Mouse (Mus musculus): ENCODE results near the gene Plcb3. TPM values are rescaled to one million over a fixed set of nuclear protein-coding genes. Genes with fewer than 3 reads are reported as not detected.

Gene Plcb3
- polyA plus RNA-seq, 1 experiment from 2014 or later = 41.4 TPM

DNA sequence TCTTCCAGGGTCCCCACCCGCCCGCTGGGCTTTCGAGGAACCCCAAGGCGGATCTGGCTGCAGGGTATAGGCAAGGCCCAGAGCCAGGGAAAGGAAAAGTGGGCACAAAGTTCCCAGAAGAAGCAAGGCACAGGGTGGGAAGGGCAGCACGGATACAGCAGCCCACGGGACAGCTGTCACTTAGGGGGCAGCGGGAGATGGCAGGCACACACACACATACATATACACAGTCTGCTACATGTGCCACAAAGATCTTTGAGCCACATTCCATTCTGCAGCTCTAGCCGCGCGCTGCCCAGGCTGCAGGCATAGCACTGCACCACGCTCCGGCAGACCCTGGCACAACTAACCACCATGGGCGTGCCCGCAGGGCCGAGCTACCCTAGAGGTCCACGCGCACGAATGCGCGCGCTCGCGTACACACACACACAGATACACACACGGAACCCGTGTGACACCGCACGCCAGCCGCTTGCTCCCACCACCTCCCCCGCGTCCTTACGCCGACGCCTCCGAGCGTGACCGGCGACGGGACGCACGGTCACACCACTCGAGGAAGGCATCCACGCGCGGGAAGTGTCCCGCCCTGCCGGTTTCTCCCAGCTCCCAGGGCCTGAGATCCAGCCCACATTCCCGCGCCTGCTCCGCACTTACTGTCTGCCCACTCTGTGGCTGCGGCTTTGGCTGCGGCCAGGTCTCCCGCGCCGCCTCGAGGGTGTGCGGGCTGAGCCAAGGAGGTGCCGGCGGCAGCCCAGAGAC, 42.7 kb downstream of the Plcb3 start:
- Histone ChIP-seq H3K9me3 (no peaks in the 10 kb centered on the region), H3K4me3 (replicated peaks) (peak overlapping the region; percentile 38), H3K4me2 (peak overlapping the region; percentile 65), H3K4me1 (replicated peaks) (peaks cover 11% of the 10 kb centered on the region), H3K27me3 (peaks cover 85% of the 10 kb centered on the region), H3K9ac (replicated peaks) (peak overlapping the region; percentile 60), H3K27ac (no peak overlapping the region), H3K36me3 (no peaks in the 10 kb centered on the region)
- WGBS = 3% methylated on average over 58 of the region's 58 CpGs
- ATAC-seq (ENCODE audit: insufficient number of reproducible peaks, insufficient read depth, low FRiP score, low TSS enrichment, low read depth) = peak; percentile 9; the same call in 1 of the 2 replicates

DNA sequence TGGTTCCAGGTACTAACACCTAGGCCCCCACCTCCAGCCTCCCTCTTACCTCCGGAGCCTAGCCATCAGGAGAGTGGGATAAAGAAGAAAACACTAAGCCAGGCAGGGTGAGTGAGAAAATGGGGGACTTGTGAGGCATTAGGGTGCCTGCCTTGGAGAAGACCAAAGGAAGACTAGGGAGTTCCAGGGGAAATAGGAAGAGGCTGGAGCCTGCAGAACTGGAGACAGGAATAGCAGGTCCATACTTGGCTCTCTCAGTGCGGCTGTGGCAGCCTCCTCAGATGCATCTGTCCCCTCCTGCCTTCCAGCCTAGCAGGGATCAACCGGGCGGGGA, 43.2 kb downstream of the Plcb3 start:
- no peaks in the 10 kb centered on the region for H3K36me3 ChIP-seq
- H3K27ac ChIP-seq = no peak overlapping the region
- ATAC-seq (ENCODE audit: insufficient number of reproducible peaks, insufficient read depth, low FRiP score, low TSS enrichment, low read depth) = no peak
- H3K9me3 ChIP-seq = no peaks in the 10 kb centered on the region
- H3K4me3 ChIP-seq (replicated peaks) = no peak overlapping the region
- peaks cover 11% of the 10 kb centered on the region for H3K4me1 ChIP-seq (replicated peaks)
- no peak overlapping the region for H3K9ac ChIP-seq (replicated peaks)
- H3K4me2 ChIP-seq = peak overlapping the region; percentile 65; the same call in 1 of the 2 replicates
- peaks cover 89% of the 10 kb centered on the region for H3K27me3 ChIP-seq
- WGBS = 23% methylated on average over 4 of the region's 4 CpGs

DNA sequence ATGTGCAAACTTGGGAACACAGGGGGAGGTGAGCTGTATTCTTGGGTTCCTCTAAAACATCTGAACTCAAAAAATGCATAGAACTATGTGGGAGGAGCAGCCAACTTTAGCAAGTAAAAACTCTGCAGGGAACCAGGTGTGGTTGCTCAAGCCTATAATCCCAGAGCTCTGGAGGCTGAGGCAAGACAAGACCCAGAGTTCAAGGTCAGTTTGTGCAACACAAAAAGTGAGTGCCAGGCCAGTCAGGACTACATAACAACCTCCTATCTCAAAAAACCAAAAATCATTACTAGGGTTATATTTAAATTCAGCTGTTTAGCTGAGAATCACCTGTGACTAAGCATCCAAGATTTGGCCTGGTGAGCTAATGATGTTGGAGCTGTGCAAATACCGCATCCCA, 44.3 kb downstream of the Plcb3 start:
- WGBS = 50% methylated on average over 1 of the region's 1 CpGs
- ATAC-seq (ENCODE audit: insufficient number of reproducible peaks, insufficient read depth, low FRiP score, low TSS enrichment, low read depth) = no peak
- Histone ChIP-seq H3K9ac (replicated peaks) (no peak overlapping the region), H3K27ac (no peak overlapping the region), H3K4me3 (replicated peaks) (no peak overlapping the region), H3K27me3 (peaks cover 93% of the 10 kb centered on the region), H3K4me1 (replicated peaks) (peaks cover 15% of the 10 kb centered on the region), H3K9me3 (no peaks in the 10 kb centered on the region), H3K4me2 (no peak overlapping the region), H3K36me3 (no peaks in the 10 kb centered on the region)

DNA sequence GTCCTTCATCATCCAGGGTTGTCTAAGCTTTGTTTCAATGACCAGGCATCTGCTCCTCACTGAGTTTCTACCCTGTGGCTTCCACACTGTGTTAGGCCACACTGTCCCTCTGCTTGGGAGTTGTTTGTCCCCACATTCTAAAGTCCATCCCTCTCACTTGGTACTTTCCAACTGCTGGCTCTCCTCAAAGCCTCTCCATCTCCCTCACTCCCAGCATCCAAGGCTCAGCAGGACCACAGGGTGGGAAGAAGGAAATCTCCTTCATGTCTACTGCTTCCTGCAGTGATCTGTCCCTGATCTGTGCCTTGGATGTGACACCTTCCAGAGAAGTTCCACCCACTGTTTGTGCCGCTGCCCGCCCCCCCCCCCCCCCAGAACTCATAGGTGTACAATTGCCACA, 45.3 kb downstream of the Plcb3 start:
- ATAC-seq (ENCODE audit: insufficient number of reproducible peaks, insufficient read depth, low FRiP score, low TSS enrichment, low read depth) = no peak
- Histone ChIP-seq H3K9ac (replicated peaks) (no peak overlapping the region), H3K27ac (no peak overlapping the region), H3K4me2 (no peak overlapping the region), H3K9me3 (peaks cover 3% of the 10 kb centered on the region; the same call in 1 of the 2 replicates), H3K36me3 (no peaks in the 10 kb centered on the region), H3K4me3 (replicated peaks) (no peak overlapping the region), H3K27me3 (peaks cover 98% of the 10 kb centered on the region), H3K4me1 (replicated peaks) (peaks cover 19% of the 10 kb centered on the region)
- whole genome bisulfite sequencing = 6% methylated on average over 2 of the region's 2 CpGs

DNA sequence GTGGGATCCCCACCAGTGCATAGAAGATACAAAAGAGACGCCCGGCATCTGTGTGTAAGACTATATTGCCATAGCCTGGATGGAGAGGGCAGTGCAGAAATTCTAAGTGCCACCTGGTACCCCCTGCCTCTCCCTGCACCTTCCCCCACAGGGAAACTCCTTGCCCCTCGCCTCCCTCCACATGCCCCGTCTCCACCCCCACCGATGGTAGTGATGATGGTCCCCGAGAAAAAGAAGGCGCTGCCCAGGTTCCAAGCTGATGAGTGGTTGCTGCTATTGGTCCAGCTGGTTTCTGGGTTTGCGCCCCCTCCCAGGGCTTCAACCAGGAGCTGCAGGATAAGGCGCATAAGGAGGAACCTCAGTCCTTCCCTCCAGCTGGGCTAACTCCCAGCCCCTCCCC, 48.2 kb downstream of the Plcb3 start:
- ATAC-seq (ENCODE audit: insufficient number of reproducible peaks, insufficient read depth, low FRiP score, low TSS enrichment, low read depth) = no peak
- Histone ChIP-seq H3K36me3 (no peaks in the 10 kb centered on the region), H3K4me1 (replicated peaks) (peaks cover 15% of the 10 kb centered on the region), H3K9ac (replicated peaks) (no peak overlapping the region; the same call in 1 of the 2 replicates), H3K4me3 (replicated peaks) (no peak overlapping the region), H3K27ac (no peak overlapping the region), H3K27me3 (peaks cover 99% of the 10 kb centered on the region), H3K9me3 (peaks cover 6% of the 10 kb centered on the region; the same call in 1 of the 2 replicates), H3K4me2 (no peak overlapping the region)
- WGBS = 10% methylated on average over 9 of the region's 9 CpGs

DNA sequence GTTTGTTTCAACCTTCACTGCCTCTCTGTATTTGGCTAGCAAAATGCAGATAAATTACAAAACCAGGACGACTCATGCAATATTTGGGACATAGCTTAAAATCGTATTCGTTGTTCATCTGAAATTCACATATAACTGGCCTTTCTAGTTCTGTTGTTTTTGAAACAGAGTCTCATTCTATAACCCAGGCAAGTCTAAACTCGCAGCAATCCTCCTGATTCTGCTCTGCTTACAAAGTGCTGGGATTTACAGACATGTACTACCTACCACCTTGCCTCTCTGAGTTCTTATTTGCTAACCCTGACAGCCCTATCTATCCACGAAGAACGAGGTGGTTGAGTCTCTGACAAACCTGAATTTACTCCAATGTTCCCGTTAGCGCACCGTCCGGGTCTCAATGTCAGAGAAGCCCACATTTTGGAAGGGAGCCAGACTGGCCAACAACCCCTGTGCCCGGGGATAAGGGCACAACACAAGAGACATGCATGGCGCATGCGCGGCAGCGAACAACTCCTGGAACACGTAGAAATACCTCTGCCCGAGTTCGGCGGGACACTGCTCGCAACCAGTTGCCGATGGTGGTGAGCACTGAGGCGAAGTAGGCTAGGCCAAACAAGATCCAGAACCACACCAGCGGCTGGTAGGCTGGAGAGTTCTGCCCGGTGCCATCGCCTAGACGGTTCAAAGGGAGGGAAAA, 49.6 kb downstream of the Plcb3 start:
- 10% methylated on average over 26 of the region's 26 CpGs for WGBS
- no peak for ATAC-seq (ENCODE audit: insufficient number of reproducible peaks, insufficient read depth, low FRiP score, low TSS enrichment, low read depth)
- H3K9me3 ChIP-seq = peaks cover 6% of the 10 kb centered on the region; the same call in 1 of the 2 replicates
- peaks cover 95% of the 10 kb centered on the region for H3K27me3 ChIP-seq
- H3K4me2 ChIP-seq = peak overlapping the region; percentile 53
- H3K27ac ChIP-seq = no peak overlapping the region
- H3K9ac ChIP-seq (replicated peaks) = no peak overlapping the region
- H3K4me3 ChIP-seq (replicated peaks) = peak overlapping the region; percentile 29
- no peaks in the 10 kb centered on the region for H3K36me3 ChIP-seq
- peaks cover 20% of the 10 kb centered on the region for H3K4me1 ChIP-seq (replicated peaks)

DNA sequence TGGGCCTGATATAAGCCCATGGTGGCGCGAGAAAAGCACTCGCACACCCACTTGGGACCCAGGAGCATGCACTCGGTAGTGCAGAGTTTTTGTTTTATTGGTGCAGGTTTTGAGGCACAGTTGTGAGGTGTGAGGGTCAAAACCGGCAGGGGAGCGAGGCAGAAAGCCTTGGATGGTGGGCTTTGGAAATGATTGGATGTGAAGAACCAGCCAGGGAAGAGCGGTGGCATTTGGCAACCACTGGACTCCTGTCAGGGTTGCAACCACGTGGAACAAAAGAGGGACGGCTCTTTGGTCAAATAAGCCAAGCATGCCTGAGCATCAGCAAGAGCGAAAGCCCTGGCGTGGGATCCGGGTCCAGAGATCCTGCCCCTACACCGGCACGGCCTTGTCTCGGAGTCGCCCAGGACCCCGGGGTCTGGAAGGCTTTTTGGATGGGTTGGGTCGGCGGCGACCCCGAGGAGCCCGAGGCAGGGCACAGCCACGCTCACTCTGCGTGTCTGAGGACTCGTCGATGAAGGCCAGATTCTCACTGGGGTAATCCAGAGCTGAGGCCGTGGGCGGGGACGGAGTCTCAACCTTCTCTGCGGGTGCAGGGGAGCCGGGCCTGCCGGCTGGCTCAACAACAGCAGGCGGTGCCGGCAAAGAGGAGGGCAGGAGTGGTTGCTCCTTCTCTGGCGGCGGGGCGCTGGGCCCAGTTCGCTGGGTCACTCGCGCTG, 50.5 kb downstream of the Plcb3 start:
- H3K36me3 ChIP-seq = no peaks in the 10 kb centered on the region
- ATAC-seq (ENCODE audit: insufficient number of reproducible peaks, insufficient read depth, low FRiP score, low TSS enrichment, low read depth) = no peak
- H3K9me3 ChIP-seq = peaks cover 6% of the 10 kb centered on the region; the same call in 1 of the 2 replicates
- peaks cover 85% of the 10 kb centered on the region for H3K27me3 ChIP-seq
- peak overlapping the region; percentile 33 for H3K4me2 ChIP-seq
- H3K4me3 ChIP-seq (replicated peaks) = peak overlapping the region; percentile 22
- H3K27ac ChIP-seq = no peak overlapping the region
- no peak overlapping the region for H3K9ac ChIP-seq (replicated peaks)
- peaks cover 23% of the 10 kb centered on the region for H3K4me1 ChIP-seq (replicated peaks)
- 8% methylated on average over 39 of the region's 40 CpGs for WGBS

DNA sequence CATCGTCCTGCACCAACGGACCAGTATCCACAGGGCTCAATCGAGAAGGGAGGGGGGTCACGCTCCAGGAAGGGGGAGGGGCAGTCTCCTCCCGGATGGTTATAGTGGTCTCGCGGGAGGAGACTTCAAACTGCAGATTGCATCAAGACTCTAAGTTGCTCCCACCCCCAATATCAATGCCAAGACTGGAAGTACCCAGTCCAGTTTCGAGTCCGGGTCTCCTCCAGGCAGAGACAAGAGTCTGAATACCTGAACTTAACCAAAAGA, 51.0 kb downstream of the Plcb3 start, which contains the start of gene Catsperz:
Gene Catsperz, minus strand, starts transcription at position 74 of the 267 bp plus-strand sequence.
- no peaks in the 10 kb centered on the region for H3K36me3 ChIP-seq
- H3K4me1 ChIP-seq (replicated peaks) = peaks cover 29% of the 10 kb centered on the region
- H3K4me2 ChIP-seq = peak within 1 kb of the TSS; percentile 33
- no peak within 1 kb of the TSS for H3K27ac ChIP-seq
- H3K9me3 ChIP-seq = peaks cover 6% of the 10 kb centered on the region; the same call in 1 of the 2 replicates
- peaks cover 80% of the 10 kb centered on the region for H3K27me3 ChIP-seq
- H3K9ac ChIP-seq (replicated peaks) = no peak within 1 kb of the TSS
- no peak for ATAC-seq (ENCODE audit: insufficient number of reproducible peaks, insufficient read depth, low FRiP score, low TSS enrichment, low read depth)
- WGBS = 3% methylated on average over 9 of the region's 9 CpGs
- peak within 1 kb of the TSS; percentile 22 for H3K4me3 ChIP-seq (replicated peaks)

DNA sequence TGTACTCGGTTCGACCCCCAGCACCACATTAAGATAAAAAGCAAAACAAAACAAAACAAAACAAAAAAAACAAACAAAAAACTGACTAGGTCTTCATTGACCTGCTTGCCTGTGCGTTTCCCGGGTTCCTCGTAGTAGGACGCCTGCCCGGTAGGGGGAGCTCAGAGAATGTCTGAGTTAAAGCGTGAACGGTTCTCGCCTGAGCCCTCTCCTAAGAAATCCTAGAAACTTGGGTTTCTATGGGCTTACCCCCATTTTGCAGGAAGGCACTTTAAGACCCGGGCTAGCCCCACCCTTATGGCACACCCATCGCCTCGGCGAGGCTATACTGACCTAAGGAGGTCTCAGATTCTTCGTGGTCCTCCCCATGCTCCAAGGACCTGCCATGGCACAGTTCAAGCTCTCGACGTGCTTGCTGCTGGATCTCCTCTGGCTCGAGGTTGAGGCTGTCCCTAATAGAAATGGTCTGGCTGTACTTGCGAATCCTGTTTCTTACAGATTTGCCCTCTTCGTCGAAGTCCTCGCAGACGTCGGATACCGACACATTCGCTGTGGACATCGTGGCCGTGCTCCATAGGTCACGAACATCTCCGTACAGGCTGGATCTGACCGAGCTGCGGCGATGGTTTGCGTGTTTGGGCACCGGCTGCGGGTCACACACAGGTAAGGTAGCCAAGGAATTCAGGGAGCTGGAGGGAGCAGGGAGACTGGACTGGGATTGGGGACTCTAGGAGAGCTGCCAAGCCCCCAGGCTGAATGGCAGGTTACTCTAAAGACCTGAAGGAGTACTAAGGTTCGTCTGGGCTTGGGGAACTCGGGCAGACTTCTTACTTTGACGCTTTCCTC, 51.6 kb downstream of the Plcb3 start:
- 5% methylated on average over 39 of the region's 39 CpGs for WGBS
- Histone ChIP-seq H3K9me3 (peaks cover 6% of the 10 kb centered on the region; the same call in 1 of the 2 replicates), H3K4me3 (replicated peaks) (peak overlapping the region; percentile 22), H3K4me2 (peak overlapping the region; percentile 33), H3K9ac (replicated peaks) (no peak overlapping the region), H3K27ac (no peak overlapping the region), H3K27me3 (peaks cover 76% of the 10 kb centered on the region), H3K4me1 (replicated peaks) (peaks cover 33% of the 10 kb centered on the region), H3K36me3 (no peaks in the 10 kb centered on the region)
- ATAC-seq (ENCODE audit: insufficient number of reproducible peaks, insufficient read depth, low FRiP score, low TSS enrichment, low read depth) = no peak

DNA sequence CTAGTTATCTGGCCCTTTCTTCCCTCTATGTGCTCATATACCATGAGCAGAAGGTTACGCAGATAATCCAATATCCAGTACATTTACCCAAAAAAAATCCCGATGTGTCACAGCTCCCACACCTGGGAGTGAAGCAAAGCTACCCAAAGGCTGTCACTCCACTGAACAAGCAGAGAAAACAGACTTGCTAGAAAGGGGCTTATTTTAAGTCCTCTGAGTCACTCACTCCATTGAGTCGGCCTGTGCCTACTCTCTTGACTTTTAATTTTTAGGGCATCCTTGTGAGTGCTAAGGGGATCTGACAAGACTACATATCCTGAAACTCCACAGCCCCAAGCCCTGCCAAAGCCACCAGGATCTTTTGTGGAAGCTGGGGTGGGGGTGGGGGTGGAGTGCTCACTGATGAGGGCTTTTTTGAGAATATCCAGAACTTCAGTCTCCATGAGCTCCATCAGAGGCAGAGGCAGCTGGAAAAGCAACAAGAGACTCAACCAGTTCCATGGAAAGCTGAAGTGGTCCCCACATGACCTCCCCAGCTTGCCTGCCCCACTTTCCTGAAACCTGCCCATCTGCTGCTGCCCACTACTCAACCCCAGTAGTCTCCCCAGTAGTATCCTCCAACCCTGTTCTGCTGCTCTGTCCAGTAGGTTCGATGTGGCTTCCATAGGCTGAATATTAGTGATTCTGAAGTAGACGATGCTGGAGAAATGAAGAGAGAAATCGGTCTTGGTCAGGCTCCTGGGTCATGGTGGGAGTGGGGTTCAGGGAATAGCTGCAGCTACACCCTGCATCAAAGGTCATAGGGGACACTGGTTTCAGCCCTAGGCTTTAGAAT, 53.2 kb downstream of the Plcb3 start:
- no peak for ATAC-seq (ENCODE audit: insufficient number of reproducible peaks, insufficient read depth, low FRiP score, low TSS enrichment, low read depth)
- no peak overlapping the region for H3K9ac ChIP-seq (replicated peaks)
- H3K36me3 ChIP-seq = no peaks in the 10 kb centered on the region
- peaks cover 33% of the 10 kb centered on the region for H3K4me1 ChIP-seq (replicated peaks)
- H3K9me3 ChIP-seq = peaks cover 6% of the 10 kb centered on the region; the same call in 1 of the 2 replicates
- WGBS = 59% methylated on average over 6 of the region's 6 CpGs
- H3K4me3 ChIP-seq (replicated peaks) = no peak overlapping the region
- no peak overlapping the region for H3K4me2 ChIP-seq
- peaks cover 60% of the 10 kb centered on the region for H3K27me3 ChIP-seq
- no peak overlapping the region for H3K27ac ChIP-seq

Data from limb, embryonic 12.5 days (tissue).